Mouse (Mus musculus): Measurements from ENCODE around the gene Pygo1.

The Pygo1 gene

GRCm38 (mm10) chr9:72925021-72925934 is at the start of gene Pygo1:
Gene Pygo1 (plus strand): TSS chr9:72925645.
- no peak for DNase-seq (ENCODE audit: low read depth)

- DNase-seq (ENCODE audit: low read depth): no peak
These were observed 49.6 kb upstream of the Pygo1 start for GRCm38 (mm10) chr9:72875878-72876277.

GRCm38 (mm10) chr9:72877905-72878304 is 47.5 kb upstream of the Pygo1 start:
- no peak for DNase-seq (ENCODE audit: low read depth)

DNA sequence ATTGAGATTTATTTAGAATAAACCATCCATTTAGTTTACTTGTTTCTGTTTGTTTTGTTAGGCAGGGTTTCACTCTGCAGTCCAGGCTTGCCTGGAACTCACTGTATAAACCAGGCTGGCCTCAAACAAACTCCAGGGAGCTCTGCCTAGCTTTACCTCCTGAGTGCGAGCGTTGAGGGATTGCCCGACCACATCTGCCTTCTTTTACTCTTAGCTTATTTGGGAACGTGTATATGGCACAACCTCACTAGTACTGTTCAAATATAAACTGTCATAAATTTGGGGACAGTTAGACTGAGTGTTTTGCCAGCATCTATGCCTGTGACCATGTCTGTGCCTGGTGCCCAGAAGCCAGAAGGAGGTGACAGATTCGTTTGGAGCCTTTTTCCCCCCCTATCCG is 46.8 kb upstream of the Pygo1 start:
- DNase-seq (ENCODE audit: low read depth): no peak

DNA sequence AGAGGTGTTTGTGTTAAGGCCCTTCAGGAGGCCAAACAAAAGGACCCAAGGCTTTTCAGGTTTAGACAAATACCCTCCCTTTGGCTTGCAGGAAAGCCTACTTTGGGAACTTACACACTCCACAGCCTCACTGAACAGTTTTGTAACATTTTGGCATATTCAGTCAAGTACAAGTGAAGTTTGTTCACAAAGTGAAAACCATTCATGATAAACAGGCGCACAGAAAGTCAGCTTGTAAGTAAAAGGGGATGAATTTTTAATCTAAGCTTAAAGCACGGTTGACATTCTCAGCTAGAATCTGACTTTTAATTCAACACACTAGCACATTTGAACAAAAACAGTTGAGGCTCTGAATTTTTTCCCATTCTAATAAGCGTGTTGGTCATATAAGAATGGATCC is 45.8 kb upstream of the Pygo1 start:
- DNase-seq (ENCODE audit: low read depth): no peak

- no peak for DNase-seq (ENCODE audit: low read depth)
These were observed 45.1 kb upstream of the Pygo1 start for GRCm38 (mm10) chr9:72880225-72880960.

DNA sequence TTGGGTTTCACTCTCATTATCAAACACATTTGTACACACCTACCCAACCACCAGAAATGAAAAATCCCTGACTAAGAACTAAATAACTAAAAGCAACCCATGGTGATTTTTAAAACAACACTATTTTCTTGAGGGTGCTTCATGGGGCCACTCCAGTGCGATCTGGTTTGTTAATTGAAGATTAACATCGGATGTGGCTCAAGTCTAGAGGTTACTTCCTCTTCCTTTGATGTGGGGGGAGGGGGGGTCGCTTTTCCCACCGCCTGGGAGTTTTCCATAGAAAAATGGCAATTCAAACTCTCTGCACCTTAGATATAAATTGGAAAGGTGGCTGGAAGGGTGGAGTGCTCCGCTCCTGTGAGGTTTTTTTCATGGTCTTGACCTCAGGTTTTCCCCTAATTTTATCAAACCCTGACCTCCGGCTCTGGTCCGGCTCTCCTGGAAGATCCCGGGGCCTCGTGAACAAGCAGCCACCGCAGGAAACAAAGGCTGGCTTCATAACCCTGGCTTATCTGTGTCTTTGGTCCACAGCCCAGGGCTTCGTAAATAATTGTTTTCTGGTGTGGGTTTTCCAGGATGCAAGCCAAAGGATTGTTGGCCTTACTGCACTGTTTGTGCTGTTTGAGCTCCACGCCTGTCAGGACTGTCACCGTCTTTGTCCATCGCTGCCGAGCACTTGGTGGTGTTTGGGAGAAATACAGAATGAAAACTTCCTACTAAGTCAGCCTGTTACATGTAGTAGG is 44.2 kb upstream of the Pygo1 start:
- no peak for DNase-seq (ENCODE audit: low read depth)

DNA sequence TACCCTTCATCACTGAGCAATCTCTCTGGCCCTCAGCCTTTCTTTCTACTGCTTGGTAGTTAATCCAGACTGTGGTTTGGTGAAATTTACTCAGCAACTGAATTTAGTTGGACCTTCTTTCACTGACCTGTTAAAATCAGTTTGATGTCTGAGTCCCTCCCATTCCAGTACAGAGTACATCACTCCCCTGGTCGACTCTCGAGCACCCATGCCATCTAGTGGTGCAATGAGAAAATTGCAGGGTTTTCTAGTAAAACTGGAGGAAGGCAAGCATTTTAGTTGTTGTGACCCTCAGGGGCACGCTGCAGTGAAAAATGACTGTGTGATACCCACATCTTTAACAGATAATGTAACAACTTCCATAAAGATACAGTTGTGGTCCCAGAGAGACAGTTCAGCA is 41.5 kb upstream of the Pygo1 start:
- DNase-seq (ENCODE audit: low read depth): peak; percentile 39

DNA sequence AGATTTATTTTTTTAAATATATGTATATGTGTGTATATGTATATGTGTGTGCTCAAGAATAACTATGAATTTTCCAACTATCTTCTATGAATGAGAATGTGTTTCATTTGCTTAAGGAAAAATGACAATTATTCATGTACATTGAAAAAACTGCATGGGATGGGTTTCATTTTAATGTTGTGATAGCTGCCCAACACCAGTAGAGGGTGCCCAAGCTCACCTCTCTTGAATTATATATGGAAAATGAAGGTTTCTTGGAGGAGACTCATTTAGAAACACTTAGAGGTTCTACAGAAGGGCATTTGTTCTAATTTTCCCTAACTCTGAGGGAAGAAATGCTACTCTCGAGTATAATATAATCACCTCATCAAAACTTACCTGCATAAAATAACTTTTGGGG is 35.7 kb upstream of the Pygo1 start:
- no peak for DNase-seq (ENCODE audit: low read depth)

- no peak for DNase-seq (ENCODE audit: low read depth)
These were observed 34.9 kb upstream of the Pygo1 start for GRCm38 (mm10) chr9:72890499-72891085.

GRCm38 (mm10) chr9:72892761-72893160 is 32.7 kb upstream of the Pygo1 start:
- DNase-seq (ENCODE audit: low read depth): no peak

- no peak for DNase-seq (ENCODE audit: low read depth)
These were observed 30.6 kb upstream of the Pygo1 start for GRCm38 (mm10) chr9:72894796-72895352.

DNA sequence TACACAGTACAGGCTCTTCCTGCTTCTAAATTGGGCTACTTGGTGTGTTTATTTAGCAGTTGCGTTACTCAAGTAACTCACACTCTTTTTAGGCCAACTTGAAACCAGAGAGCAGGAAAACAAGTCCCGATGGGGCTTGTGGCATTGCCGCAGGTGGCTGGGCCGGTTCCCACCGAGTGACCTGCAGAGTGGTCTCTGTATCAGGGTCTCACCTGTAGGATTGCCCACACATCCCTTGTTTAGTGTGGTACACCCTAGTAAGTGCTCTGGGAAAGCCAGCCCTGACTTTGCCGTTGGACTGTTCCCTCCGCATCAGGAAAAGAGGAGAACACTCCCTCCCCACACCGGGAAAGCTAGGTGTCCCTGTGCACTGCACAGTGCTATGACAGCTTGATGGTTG is 23.4 kb upstream of the Pygo1 start:
- DNase-seq (ENCODE audit: low read depth): no peak

- DNase-seq (ENCODE audit: low read depth): peak; percentile 25
These were observed 22.8 kb upstream of the Pygo1 start for GRCm38 (mm10) chr9:72902611-72903010.

DNA sequence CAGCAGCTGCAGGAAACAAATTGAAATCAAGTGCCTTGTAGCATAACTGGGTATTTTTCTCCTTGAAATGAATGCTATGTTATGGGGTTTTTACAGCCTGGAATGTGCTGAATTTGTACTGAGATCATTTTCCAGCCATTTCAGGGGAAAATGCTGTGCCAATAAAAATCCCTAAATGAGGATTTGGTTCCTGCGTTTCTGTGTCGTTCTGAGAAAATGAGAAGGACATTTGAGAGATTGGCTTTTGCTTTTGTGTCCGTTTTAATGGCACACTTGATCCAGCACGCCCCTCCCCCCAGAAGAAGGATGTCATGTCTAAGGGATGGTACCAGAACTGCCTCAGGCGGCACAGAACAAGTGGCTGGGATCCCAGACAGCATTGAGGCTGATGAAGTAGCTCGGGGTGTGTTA is 18.7 kb upstream of the Pygo1 start:
- DNase-seq (ENCODE audit: low read depth): no peak

DNA sequence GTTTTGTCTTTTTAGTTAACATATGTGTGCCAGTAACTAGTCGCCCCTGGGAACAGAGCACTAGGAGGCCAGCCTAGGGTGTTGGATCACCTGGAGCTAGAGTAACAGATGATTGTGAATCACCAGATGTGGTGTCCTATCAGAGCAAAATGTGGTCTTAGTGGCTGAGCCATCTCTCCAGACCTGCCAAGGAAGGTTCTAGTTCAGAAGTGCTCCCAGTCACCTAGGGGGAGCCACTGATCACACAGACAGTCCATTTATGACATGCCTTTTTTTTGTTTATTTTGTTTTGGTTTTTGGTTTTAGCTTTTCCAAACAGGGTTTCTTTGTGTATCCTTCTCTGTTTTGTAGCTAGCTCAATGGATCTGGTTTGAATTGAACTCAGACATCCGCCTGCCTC is 14.1 kb upstream of the Pygo1 start:
- no peak for DNase-seq (ENCODE audit: low read depth)

- DNase-seq (ENCODE audit: low read depth): no peak
These were observed 11.9 kb upstream of the Pygo1 start for GRCm38 (mm10) chr9:72913551-72913950.

GRCm38 (mm10) chr9:72915728-72916127 is 9.7 kb upstream of the Pygo1 start:
- DNase-seq (ENCODE audit: low read depth): no peak

GRCm38 (mm10) chr9:72923068-72923467 is 2.4 kb upstream of the Pygo1 start:
- DNase-seq (ENCODE audit: low read depth): no peak

DNA sequence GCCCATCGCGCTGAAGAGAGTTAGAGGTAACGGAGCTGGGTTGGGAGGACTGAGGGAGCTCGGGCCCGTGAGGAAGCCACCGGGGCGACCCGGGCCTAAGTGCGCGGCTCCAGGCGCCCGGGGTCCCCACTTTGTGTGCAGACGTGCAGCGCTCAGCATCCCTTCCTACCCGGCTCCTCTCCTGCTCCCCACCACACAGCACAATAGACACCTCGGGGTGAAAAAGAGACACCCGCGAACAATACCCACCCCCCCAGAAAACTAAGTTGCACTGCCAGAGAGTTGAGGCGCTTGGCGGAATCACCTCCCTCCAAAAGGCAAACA is 452 bp downstream of the Pygo1 start:
- DNase-seq (ENCODE audit: low read depth): no peak

GRCm38 (mm10) chr9:72931166-72931790 is 5.8 kb downstream of the Pygo1 start:
- DNase-seq (ENCODE audit: low read depth): no peak

DNA sequence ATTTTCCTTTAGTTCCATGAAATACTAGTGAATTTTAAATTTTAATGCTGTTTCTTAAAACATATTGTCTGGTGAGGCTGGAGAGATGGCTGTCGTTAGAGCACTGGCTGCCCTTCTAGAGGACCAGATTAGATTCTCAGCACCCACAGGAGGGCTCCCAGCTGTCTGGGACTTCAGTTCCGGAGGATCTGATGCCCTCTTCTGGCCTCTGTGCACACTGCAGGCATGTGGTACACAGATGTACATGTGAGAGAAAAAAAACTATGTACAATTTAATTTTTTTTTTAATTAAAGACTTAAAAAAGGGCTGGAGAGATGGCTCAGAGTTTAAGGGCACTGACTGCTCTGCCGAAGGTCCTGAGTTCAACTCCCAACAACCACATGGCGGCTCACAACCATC is 9.9 kb downstream of the Pygo1 start:
- DNase-seq (ENCODE audit: low read depth): no peak

Measured in c-Kit-positive CD71-positive TER-119-negative erythroid progenitor cells, embryonic 14.5 days (primary cell).